Mouse (Mus musculus) telencephalon, adult 2 months (tissue): ENCODE data around the gene Arfgef3.

ENCODE experiments used
- DNase-seq: peaks from one replicate; pipeline ENCODE4 v3.0.0-alpha.2; 2011; ENCODE audit warnings: low read depth, low spot score

Arfgef3 gene

GRCm38 (mm10) chr10:18743286-18744142 is at the start of gene Arfgef3:
Gene Arfgef3, minus strand, starts transcription at chr10:18743949.
- DNase-seq: no peak

- peak; percentile 29 for DNase-seq
These were observed 46.3 kb upstream of the Arfgef3 start for GRCm38 (mm10) chr10:18790063-18790462.

- DNase-seq: no peak
These were observed 44.9 kb upstream of the Arfgef3 start for GRCm38 (mm10) chr10:18788601-18789000.

DNA sequence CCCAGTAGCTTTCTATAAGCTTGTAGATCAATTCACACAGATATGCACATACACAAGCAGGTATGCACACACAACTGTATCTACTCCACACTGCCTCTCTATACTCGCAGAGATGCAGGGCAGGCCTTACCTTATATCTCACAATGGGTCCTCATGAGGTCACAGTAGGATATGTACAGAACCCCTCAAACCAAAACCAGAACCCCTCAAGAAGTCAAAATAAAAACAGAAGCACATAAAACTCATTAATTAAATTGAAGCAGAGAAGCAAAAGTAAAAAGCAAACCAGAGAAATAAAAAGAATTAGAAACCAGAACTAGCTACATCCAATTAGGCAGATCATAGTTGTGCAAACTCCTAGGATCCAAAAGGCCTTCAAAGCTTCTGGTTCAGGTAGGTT is 42.9 kb upstream of the Arfgef3 start, which contains the start of gene Gm4922:
TSS of gene Gm4922 (minus strand) at position 101 of the 400 bp plus-strand sequence.
- DNase-seq: no peak

DNA sequence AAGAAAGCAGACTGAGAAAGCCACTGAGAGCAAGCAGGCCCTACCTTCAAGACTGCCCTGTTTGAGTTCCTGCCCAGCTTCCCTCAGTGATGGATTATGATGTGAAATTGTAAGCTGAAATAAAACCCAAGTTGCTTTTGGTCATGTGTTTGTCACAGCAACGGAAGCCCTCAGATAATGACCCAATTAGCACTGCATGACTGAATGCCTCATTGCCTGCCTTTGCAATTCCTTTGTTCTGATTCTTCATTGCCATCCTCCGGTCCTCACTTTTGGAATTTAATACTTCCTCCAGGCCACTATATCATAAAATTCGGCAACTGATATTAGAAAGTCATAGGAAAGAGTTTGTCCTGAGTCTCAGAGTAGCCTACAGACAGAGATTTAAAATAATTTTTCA is 33.8 kb upstream of the Arfgef3 start:
- no peak for DNase-seq

- DNase-seq: no peak
These were observed 28.9 kb upstream of the Arfgef3 start for GRCm38 (mm10) chr10:18772537-18773179.

GRCm38 (mm10) chr10:18769909-18770308 is 26.2 kb upstream of the Arfgef3 start:
- no peak for DNase-seq

GRCm38 (mm10) chr10:18760241-18760640 is 16.5 kb upstream of the Arfgef3 start:
- DNase-seq: no peak

- DNase-seq: no peak
These were observed 6.3 kb upstream of the Arfgef3 start for GRCm38 (mm10) chr10:18750057-18750456.

- DNase-seq: no peak
These were observed 1.7 kb downstream of the Arfgef3 start for GRCm38 (mm10) chr10:18742086-18742485.

DNA sequence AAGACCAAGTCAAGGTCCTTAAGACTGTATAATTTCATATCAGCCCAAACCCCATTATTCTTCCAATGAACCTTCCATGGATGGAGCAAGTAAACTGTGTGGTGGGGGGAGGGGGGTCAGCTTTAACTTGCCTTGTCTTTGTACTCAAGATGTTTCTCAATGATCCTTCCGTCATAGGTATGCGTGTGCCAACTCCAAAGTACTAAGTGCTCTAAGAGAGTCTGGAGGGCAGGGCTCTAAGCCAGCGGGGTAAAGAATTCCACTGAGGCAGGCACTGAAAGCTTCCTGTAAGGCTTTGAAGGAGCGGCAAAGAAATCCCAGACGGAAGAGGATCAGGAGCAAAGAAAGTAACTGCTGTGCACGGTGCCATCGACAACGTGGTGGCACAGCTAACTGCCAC is 2.7 kb downstream of the Arfgef3 start:
- DNase-seq: no peak

DNA sequence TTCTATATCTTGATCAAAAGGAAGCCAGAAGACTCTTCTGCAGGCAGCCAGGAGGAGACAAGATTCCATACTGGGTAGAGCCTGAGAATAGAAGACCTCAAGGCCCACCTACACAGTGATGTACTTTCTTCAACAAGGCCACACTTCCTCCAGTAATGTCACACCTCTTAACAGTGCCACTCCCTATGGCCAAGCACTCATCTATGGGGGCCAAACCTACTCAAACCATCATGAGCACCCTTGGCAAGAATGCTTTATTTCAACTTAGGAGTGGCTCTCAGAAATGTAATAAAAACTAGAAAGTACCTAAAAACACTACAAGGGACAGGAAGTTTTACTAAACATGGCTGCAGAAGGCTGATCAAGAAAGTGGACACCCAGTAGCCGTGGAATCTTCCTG is 15.2 kb downstream of the Arfgef3 start:
- DNase-seq: no peak

DNA sequence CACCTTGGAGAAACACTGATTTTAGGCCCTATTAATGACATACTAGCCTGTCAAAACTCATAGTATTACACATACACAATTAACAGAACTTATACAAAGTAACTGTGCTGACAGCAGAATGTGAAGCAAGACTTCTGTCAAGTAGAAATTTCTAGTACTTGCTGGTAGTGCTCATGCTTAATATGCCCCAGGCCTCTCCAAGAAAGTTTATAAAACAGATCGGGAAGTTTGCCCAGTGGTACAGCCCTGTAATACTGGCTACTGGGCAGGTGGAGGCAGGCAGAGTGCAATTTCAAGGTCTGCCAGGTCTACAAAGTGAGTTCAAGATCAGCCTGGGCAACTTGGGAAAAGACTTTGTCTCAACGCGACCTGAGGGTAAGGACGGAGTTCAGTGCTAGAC is 32.3 kb downstream of the Arfgef3 start:
- no peak for DNase-seq

DNA sequence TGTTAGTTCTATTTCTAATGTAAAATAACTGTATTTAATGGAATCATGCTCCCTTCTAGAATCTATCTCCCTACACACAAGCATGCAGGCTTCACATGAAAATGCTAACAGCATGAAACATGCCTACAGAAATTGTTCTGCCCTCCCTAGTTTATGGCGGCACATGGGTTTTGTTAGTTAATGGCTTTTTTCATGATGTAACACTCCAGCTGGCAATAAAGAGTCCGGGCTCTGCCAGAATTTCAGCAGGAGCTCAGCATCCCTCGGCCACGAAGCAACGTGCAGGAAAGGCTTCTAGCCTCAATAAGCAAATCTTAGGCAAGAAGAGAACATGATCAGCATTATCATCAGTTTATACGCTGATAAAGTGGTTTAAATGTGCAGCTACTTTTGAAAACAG is 32.8 kb downstream of the Arfgef3 start:
- peak; percentile 55 for DNase-seq

GRCm38 (mm10) chr10:18709836-18710235 is 33.9 kb downstream of the Arfgef3 start:
- DNase-seq: no peak

DNA sequence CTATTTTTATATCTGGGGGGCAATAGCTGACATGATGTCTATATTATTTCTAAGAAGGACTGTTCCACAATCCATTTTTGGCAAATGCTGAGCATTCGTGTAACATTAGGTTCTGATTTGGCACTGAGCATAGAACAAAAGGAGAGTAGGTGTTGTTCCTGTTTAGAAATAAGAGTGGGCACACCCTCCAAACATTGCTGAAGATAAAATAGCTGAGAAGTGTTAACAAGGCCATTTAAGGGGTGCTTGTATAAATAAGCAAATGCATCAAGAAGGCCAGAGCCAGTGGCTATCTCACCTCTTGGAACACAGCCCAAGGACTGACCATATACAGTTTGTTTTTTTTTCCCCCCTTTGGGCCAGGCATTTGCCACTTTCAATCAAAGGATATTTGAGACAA is 35.1 kb downstream of the Arfgef3 start:
- peak; percentile 73 for DNase-seq

DNA sequence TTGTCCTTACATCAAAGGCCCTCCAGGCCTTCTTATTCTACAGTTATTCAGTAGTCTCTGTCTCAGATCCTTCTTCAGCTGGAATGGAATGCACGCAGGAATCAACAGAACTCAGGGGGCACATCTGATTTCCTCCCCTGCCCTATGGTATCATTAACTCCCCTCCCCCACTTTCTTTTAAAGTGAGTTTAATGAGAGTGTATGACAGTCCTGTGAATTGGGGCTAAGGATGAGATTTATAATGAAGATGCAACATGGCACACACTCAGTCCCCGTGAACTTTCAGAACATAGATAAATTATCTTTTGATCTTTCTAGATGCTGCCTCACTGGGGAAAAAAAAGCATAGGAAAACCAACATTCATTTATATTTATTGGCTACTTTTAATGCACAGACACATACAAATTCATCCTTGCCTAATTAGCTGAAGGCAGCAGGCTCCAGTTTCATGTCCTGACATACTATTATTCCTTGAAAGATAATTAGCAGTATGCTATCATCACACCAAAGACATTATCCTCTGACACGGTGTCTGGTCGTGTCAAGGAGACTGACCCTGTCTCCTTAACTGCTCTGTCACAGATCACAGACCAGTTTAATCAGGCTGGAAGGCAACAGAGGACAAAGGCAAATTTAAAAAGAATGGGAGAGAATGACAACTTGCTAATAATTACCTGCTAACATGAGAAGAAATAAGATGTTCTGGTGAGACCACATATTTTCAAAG is 39.2 kb downstream of the Arfgef3 start:
- DNase-seq: no peak

- no peak for DNase-seq
These were observed 42.2 kb downstream of the Arfgef3 start for GRCm38 (mm10) chr10:18701517-18701916.

- DNase-seq: no peak
These were observed 43.6 kb downstream of the Arfgef3 start for GRCm38 (mm10) chr10:18700117-18700516.

DNA sequence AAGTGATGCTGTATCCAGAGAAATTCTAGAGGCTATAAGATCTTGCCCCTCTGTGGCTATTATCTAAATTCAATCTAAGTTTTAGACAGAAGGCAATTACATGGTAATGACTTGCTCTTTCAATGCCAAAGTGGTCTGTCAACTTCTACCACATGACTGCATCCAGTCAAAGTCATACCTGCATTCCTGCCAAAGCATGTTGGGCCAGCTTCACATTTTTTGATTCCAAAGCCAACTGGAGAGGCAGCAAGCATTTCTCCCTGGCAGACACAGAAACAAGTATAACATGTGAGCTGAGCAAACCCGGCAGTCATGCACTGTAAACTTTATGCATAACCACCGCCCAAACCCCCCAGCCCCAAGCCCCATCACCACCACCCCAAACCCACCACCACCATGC is 44.6 kb downstream of the Arfgef3 start:
- no peak for DNase-seq

DNA sequence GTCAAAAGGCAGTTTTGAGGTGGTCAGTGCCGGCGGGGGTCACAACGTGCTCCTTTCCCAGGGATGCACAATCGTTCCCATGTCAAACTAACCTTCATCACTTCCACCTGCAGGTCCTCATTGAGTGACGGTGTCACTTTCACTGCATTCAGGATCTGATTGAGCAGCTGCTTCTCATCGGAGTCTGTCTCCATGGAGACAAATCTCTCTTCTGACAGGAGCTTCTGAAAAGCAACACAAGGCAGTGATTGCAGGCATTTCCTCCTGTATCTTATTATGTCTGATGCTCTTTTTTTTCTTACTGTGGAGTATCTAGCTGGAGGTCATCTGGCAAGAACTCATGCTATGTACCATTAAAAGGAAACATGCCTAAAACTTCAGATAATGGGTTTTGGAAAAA is 47.3 kb downstream of the Arfgef3 start:
- no peak for DNase-seq

- DNase-seq: no peak
These were observed 55.5 kb downstream of the Arfgef3 start for GRCm38 (mm10) chr10:18688234-18688633.
